Mouse (Mus musculus): ENCODE measurements around the gene Hcn2.

Gene Hcn2

GRCm38 (mm10) chr10:79774486-79775279, 58.2 kb downstream of the Hcn2 start:
- no peak for DNase-seq (ENCODE audit: low spot score)

GRCm38 (mm10) chr10:79777103-79777531, 60.7 kb downstream of the Hcn2 start, which contains the start of gene Fstl3:
Fstl3 (plus strand) TSS chr10:79777272.
- no peak for DNase-seq (ENCODE audit: low spot score)

- no peak for DNase-seq (ENCODE audit: low spot score)
Observed at GRCm38 (mm10) chr10:79778006-79778405, 61.6 kb downstream of the Hcn2 start.

GRCm38 (mm10) chr10:79779193-79779592, 62.8 kb downstream of the Hcn2 start:
- no peak for DNase-seq (ENCODE audit: low spot score)

- DNase-seq (ENCODE audit: low spot score) = peak; percentile 93
Observed at GRCm38 (mm10) chr10:79779784-79780663, 63.6 kb downstream of the Hcn2 start.

GRCm38 (mm10) chr10:79780664-79781015, 64.2 kb downstream of the Hcn2 start:
- no peak for DNase-seq (ENCODE audit: low spot score)

DNA sequence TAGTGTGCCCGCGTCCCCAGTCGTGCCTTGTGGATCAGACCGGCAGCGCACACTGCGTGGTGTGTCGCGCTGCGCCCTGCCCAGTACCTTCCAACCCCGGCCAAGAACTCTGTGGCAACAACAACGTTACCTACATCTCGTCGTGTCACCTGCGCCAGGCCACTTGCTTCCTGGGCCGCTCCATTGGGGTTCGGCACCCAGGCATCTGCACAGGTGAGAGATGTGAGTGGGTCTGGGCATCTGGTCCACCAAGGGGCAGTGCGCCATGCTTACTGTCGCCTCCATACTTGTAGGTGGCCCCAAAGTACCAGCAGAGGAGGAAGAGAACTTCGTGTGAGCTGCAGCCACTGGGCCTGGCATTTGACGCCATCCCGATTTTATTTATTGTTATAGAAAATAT, 64.7 kb downstream of the Hcn2 start:
- DNase-seq (ENCODE audit: low spot score) = no peak

GRCm38 (mm10) chr10:79781956-79782355, 65.5 kb downstream of the Hcn2 start:
- no peak for DNase-seq (ENCODE audit: low spot score)

DNA sequence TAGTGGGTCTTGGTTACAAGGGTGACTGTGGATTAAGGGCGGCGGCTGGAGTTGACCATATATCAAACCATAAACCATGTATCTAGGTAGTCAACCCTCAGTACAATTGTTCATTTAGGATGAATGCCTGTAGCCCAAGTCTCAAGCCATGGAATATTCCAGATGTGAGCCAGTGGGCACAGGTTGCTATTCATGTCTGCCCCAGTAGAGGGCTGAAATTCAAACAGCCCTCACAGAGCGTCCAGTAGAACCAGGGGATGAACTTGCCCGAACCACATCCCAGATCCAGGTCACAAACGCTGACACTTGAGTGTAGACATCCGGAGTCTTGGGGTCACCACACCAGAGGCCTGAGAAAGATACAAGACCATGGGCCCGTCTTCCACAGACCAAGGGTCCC, 66.6 kb downstream of the Hcn2 start:
- DNase-seq (ENCODE audit: low spot score) = no peak

GRCm38 (mm10) chr10:79783920-79784800, 67.7 kb downstream of the Hcn2 start:
- DNase-seq (ENCODE audit: low spot score) = no peak
